Mouse (Mus musculus): ENCODE data around the gene Gtdc1. TPM values are rescaled to one million over a fixed set of nuclear protein-coding genes. Genes with fewer than 3 reads are reported as not detected.
A peak's percentile ranks its signal among the peaks of the same experiment; 100 is the strongest.

Gene Gtdc1
- total RNA-seq, 2 experiments from 2014 or later: 20.6 to 22.1 TPM

GRCm38 (mm10) chr2:44583491-44583890 lies 344.0 kb downstream of the Gtdc1 start:
- DNase-seq: no peak

GRCm38 (mm10) chr2:44571810-44572209 lies 355.6 kb downstream of the Gtdc1 start:
- DNase-seq: peak in 1 of 2 experiments; percentile 12

DNA sequence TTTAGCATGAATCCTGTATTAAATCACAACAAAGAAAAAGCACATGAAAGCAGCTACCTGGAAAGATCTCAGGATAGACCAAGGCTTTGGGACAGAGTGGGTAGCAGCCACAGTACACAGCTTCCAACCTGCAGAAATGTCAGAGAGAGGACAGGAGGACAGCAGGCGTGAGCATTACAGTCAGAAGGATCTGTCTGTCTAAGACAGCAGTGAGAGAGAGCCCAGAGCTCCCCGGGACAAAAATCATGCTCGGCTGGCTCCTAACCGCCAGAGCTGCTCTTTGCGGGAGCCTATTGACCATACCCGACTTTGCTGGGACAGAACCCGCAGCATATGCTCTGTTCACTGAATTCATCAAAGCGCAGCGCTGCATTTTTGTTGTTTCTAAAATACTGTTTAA lies 356.3 kb downstream of the Gtdc1 start:
- DNase-seq: peak in 1 of 2 experiments; percentile 27

GRCm38 (mm10) chr2:44569140-44569952 lies 358.1 kb downstream of the Gtdc1 start:
- DNase-seq: peak in 1 of 2 experiments; percentile 14

DNA sequence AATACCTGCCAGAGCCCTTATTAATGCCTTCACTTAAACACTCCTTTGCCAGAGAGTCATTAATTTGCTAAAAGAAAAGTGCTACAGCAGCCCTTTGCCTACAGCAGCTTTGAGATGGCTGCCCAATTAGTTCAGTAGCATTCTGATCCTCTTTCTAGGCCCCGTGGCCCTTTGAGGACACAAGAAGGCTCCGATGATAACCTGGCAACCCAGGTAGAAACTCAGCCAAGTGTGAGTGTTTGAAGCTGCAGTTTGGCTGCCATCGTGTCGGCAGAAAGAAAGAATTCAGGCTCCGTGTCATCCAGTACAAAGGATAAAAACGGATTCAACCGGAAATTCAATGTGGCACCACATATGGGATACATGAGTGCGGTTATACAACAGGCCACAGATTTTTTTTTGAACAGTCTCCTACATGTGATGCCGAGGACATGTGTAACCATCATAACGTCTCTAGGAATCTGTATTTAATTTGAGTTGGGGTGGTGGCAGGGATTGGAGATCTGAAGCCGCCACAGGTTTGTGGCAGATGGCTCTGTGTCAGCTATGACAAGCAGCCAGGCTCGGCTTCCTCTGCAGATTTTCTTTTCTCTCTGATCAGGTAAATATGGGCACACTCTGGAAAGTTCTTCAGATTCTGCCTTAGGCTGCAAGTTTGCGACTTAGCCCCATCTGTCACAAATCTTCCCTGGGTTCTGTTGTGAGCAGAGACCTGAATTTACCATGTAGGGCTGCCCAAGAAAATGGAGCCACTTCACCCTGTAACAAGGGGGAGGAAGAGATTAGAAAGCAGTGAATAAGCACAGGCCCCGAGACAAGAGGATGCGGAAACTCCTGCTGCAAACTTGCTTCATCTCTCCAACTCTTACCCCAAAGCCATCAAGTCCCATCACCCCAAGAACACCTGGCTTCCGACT lies 362.4 kb downstream of the Gtdc1 start:
- DNase-seq: no peak

DNA sequence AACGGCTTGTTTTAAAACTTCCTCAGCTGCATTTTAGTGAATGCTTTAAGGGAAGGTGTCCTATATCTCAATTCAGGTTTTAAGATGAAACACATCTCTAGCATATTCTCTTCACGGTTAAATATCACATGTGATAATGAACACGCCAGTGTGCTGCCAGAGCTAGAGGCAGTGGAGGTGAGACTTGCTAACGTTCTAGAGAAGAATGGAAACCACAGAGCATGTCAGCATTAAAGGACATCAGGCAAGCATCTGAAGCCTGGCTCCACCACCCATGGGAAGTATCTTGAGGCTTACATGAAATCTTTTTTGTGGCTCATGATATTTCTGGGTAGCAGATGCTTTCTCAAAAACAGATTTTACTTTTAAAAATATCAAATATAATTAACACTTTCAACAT lies 365.7 kb downstream of the Gtdc1 start:
- DNase-seq: no peak

DNA sequence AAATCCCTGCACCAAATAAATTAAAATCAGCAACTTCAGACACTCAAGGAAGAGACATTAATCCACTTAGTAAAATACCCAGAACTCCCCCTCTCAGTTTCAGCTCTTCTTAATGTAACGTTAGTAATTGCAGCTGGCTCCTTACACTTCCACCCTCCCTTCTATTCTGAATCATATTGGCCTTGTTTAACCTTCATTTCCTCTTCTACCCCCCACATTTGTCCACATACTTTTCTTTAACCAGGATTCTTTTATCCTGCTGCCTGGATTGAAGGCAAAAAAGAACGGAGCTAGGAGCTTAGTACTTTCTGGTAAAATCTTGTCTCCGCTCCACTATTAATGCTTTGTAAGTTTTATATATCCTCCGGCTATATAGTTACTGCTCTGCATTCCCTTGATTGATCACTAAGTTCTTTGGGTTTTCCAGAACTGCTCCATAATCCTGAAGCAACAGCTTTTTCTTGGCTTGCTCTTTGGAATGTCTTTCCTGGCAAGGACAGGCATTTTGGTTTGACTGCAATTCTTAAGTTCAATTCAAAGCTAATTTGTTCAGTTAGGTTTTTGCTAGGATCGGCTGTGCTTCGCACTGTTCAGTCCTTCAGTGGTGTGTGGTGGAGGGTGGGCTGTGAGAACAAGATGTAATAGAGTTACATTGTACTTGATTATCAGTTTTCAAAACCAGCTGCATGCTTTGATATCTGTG lies 368.1 kb downstream of the Gtdc1 start:
- DNase-seq: peak; percentile 28 to 29

GRCm38 (mm10) chr2:44557669-44558281 lies 369.7 kb downstream of the Gtdc1 start:
- peak in 1 of 2 experiments; percentile 41 for DNase-seq

- peak in 1 of 2 experiments; percentile 44 for DNase-seq
Observed at GRCm38 (mm10) chr2:44556861-44557592, 370.4 kb downstream of the Gtdc1 start.

DNA sequence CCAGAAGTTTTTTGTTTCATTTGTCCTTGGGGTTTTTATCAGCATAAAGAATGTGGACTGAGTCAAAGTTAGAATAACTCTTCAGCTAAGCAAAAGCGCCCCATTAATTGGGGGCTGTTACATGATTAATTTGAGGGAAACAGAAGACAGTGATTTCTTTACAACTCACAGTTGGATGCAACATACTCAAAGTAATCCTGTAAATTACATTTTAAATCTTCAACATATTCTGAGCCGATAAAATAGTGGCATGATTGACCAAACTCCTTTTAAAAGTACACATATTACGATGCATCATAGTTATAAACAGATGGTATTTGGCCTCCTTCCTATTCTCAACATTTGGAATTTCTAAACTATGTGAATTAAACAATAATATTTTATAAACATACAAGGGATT lies 372.7 kb downstream of the Gtdc1 start:
- DNase-seq: no peak

DNA sequence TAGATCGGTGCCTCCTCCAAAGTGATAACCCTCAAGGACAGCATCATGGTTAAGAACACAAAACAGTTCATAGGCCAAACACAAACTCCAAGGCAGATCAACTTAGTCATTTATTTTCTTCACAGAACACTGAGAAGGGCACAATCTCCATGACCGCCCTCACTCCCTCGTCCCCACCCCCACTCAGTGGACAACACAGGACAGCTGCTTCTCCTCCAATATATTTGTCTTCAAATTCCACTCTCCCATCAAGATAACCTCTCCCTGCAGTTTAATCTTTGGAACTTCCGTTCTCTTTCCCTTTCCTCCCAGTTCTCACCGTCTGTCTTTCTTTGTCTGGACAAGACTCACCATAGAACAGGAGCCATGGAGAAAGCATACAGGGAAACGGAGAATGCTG lies 378.1 kb downstream of the Gtdc1 start:
- DNase-seq: no peak

DNA sequence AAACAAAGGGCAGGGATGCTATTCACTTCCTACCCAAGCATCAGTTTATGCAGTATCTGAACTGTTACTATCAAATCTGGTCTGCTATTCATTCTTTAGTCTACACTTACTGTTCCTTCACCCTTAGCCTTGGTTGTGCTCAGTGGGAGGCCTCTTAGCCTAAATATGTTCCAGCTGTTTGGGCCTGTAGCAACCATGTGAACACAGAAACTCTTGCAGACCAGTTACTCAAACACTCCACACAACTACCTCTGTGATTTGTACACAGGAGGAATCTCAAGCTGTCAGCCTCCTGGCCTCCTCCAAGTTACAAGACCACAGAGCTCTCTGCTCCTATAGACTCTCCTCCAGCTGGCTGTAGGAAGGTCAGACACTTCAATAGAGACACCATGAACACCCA lies 384.7 kb downstream of the Gtdc1 start:
- DNase-seq: no peak

GRCm38 (mm10) chr2:44541726-44542125 lies 385.7 kb downstream of the Gtdc1 start:
- DNase-seq: no peak

GRCm38 (mm10) chr2:44540881-44541280 lies 386.6 kb downstream of the Gtdc1 start:
- DNase-seq: no peak

- DNase-seq: no peak
Observed at GRCm38 (mm10) chr2:44539121-44539634, 388.3 kb downstream of the Gtdc1 start.

GRCm38 (mm10) chr2:44538135-44538534 lies 389.3 kb downstream of the Gtdc1 start:
- DNase-seq: no peak

- DNase-seq: peak; percentile 59 to 64
Observed at GRCm38 (mm10) chr2:44535760-44536159, 391.7 kb downstream of the Gtdc1 start.

GRCm38 (mm10) chr2:44535136-44535675 lies 392.3 kb downstream of the Gtdc1 start:
- peak in 1 of 2 experiments; percentile 28 for DNase-seq

GRCm38 (mm10) chr2:44526110-44527032 lies 401.1 kb downstream of the Gtdc1 start:
- peak; percentile 21 to 54 for DNase-seq

Measured in heart, adult 18-20 months (tissue).